Mouse (Mus musculus) embryonic facial prominence, embryonic 14.5 days (tissue): ENCODE results near the gene Lrrn1. TPM values are rescaled to one million over a fixed set of nuclear protein-coding genes. Genes with fewer than 3 reads are reported as not detected.

ENCODE experiments used
- ATAC-seq: fragments of 200-750 bp; cut with Nextera tagmentation; 2 replicates; pipeline ENCODE4 v1.8.0; 2017; ENCODE audit warnings: low read depth, moderate number of reproducible peaks, moderate TSS enrichment
- DNase-seq: peaks from one replicate; pipeline ENCODE4 v3.0.0-alpha.2; 2015; ENCODE audit warnings: low spot score
- H3K27ac ChIP-seq: fragments of 300-500 bp; sonication (generic); replicated peaks from 2 replicates; pipeline ENCODE4 v1.5.1; 2014; ENCODE audit warnings: low read depth, mild to moderate bottlenecking, low read length, moderate library complexity
- H3K27me3 ChIP-seq: fragments of 300-500 bp; sonication (generic); replicated peaks from 2 replicates; pipeline ENCODE4 v1.6.1; 2014; ENCODE audit warnings: low read length; ENCODE audit not compliant: control insufficient read depth, insufficient read depth
- H3K36me3 ChIP-seq: fragments of 300-500 bp; sonication (generic); 2 replicates; pipeline ENCODE4 v1.6.1; 2014; ENCODE audit warnings: low read length, mixed read lengths; ENCODE audit not compliant: control insufficient read depth, insufficient read depth
- H3K4me1 ChIP-seq: fragments of 300-500 bp; sonication (generic); 2 replicates; pipeline ENCODE4 v1.6.1; 2014; ENCODE audit warnings: antibody characterized with exemption, low read length; ENCODE audit not compliant: control insufficient read depth, insufficient read depth
- H3K4me2 ChIP-seq: fragments of 300-500 bp; sonication (generic); 2 replicates; pipeline ENCODE4 v1.6.1; 2014; ENCODE audit warnings: low read depth, mild to moderate bottlenecking, low read length, moderate library complexity, mixed read lengths
- H3K4me3 ChIP-seq: fragments of 300-500 bp; sonication (generic); 2 replicates; pipeline ENCODE4 v1.5.1; 2014; ENCODE audit warnings: low read depth, mild to moderate bottlenecking, low read length
- H3K9ac ChIP-seq: fragments of 300-500 bp; sonication (generic); 2 replicates; pipeline ENCODE4 v1.6.1; 2014; ENCODE audit warnings: low read depth, mild to moderate bottlenecking, low read length, moderate library complexity, mixed read lengths
- H3K9me3 ChIP-seq: fragments of 300-500 bp; sonication (generic); 2 replicates; pipeline ENCODE4 v1.6.1; 2016; ENCODE audit warnings: low read length; ENCODE audit not compliant: control insufficient read depth
- WGBS: fragments of 180-500 bp; shearing (Covaris S2); extraction: QIAGEN DNeasy Blood & Tissue Kit; methylation state at CpG from one replicate; pipeline ENCODE4 v1.1.7; 2014; 5-methylcytosine and 5-hydroxymethylcytosine counted together
- polyA plus RNA-seq: library from polyadenylated mRNA; unstranded; fragments of >200 nt; fragmentation: Nextera tagmentation; extraction: Ambion mirVana; gene quantifications from 2 replicates; pipeline ENCODE4 v1.2.1, GENCODE M21; 2014

Gene Lrrn1
- 71.5 and 77.5 TPM in 2 replicates for polyA plus RNA-seq

GRCm38 (mm10) chr6:107528877-107529864, at the start of gene Lrrn1:
Gene Lrrn1, plus strand, starts transcription at chr6:107529768.
- WGBS: 5% methylated on average over 22 of the region's 43 CpGs
- Histone ChIP-seq H3K9ac (peak within 1 kb of the TSS; percentile 65), H3K36me3 (no peaks in the 10 kb centered on the region), H3K4me2 (peak within 1 kb of the TSS; percentile 92), H3K4me1 (no peaks in the 10 kb centered on the region), H3K27me3 (peaks cover 8% of the 10 kb centered on the region; the same call in 1 of the 2 replicates), H3K27ac (peak within 1 kb of the TSS; percentile 65), H3K4me3 (peak within 1 kb of the TSS; percentile 59), H3K9me3 (no peaks in the 10 kb centered on the region)
- DNase-seq: peak; percentile 93
- ATAC-seq: peak; percentile 94

- Histone ChIP-seq H3K36me3 (no peaks in the 10 kb centered on the region), H3K27ac (no peak overlapping the region)
- peak; percentile 41 for DNase-seq
Measured at GRCm38 (mm10) chr6:107494491-107494890, 35.1 kb upstream of the Lrrn1 start.

GRCm38 (mm10) chr6:107495830-107496229, 33.7 kb upstream of the Lrrn1 start:
- no peaks in the 10 kb centered on the region for H3K27me3 ChIP-seq
- 62% methylated on average over 1 of the region's 1 CpGs for WGBS
- no peak for ATAC-seq

More at GRCm38 (mm10) chr6:107494491-107494890, 35.1 kb upstream of the Lrrn1 start:
- no peaks in the 10 kb centered on the region for H3K4me1 ChIP-seq
- no peak overlapping the region for H3K4me3 ChIP-seq
- ATAC-seq: peak; percentile 71; the same call in 1 of the 2 replicates
- no peaks in the 10 kb centered on the region for H3K27me3 ChIP-seq
- no peak overlapping the region for H3K4me2 ChIP-seq
- no peaks in the 10 kb centered on the region for H3K9me3 ChIP-seq
- WGBS: 37% methylated on average over 1 of the region's 1 CpGs
- H3K9ac ChIP-seq: no peak overlapping the region

GRCm38 (mm10) chr6:107513716-107514115, 15.9 kb upstream of the Lrrn1 start:
- Histone ChIP-seq H3K36me3 (no peaks in the 10 kb centered on the region), H3K9me3 (no peaks in the 10 kb centered on the region), H3K4me2 (no peak overlapping the region), H3K27me3 (no peaks in the 10 kb centered on the region), H3K9ac (no peak overlapping the region), H3K27ac (no peak overlapping the region), H3K4me1 (no peaks in the 10 kb centered on the region), H3K4me3 (no peak overlapping the region)
- 79% methylated on average over 4 of the region's 4 CpGs for WGBS
- DNase-seq: no peak
- no peak for ATAC-seq

More at GRCm38 (mm10) chr6:107495830-107496229, 33.7 kb upstream of the Lrrn1 start:
- Histone ChIP-seq H3K4me2 (no peak overlapping the region), H3K4me3 (no peak overlapping the region), H3K36me3 (no peaks in the 10 kb centered on the region), H3K4me1 (no peaks in the 10 kb centered on the region), H3K27ac (no peak overlapping the region), H3K9ac (no peak overlapping the region), H3K9me3 (no peaks in the 10 kb centered on the region)
- peak; percentile 4 for DNase-seq

GRCm38 (mm10) chr6:107523953-107524352, 5.6 kb upstream of the Lrrn1 start:
- H3K9ac ChIP-seq: no peak overlapping the region
- H3K4me1 ChIP-seq: no peaks in the 10 kb centered on the region
- H3K4me3 ChIP-seq: no peak overlapping the region
- no peaks in the 10 kb centered on the region for H3K27me3 ChIP-seq
- 80% methylated on average over 2 of the region's 2 CpGs for WGBS
- DNase-seq (no peak), ATAC-seq (no peak)
- no peak overlapping the region for H3K4me2 ChIP-seq
- H3K36me3 ChIP-seq: no peaks in the 10 kb centered on the region
- H3K9me3 ChIP-seq: no peaks in the 10 kb centered on the region
- H3K27ac ChIP-seq: no peak overlapping the region

GRCm38 (mm10) chr6:107529911-107530431, 403 bp downstream of the Lrrn1 start:
- Histone ChIP-seq H3K9ac (peak overlapping the region; percentile 65), H3K36me3 (no peaks in the 10 kb centered on the region), H3K27me3 (peaks cover 8% of the 10 kb centered on the region; the same call in 1 of the 2 replicates), H3K27ac (peak overlapping the region; percentile 65), H3K4me3 (peak overlapping the region; percentile 59), H3K9me3 (no peaks in the 10 kb centered on the region), H3K4me2 (peak overlapping the region; percentile 92), H3K4me1 (no peaks in the 10 kb centered on the region)
- peak; percentile 54 for DNase-seq
- WGBS: 1% methylated on average over 30 of the region's 34 CpGs
- peak; percentile 69 for ATAC-seq

GRCm38 (mm10) chr6:107530621-107531285, 1.2 kb downstream of the Lrrn1 start:
- H3K9me3 ChIP-seq: no peaks in the 10 kb centered on the region
- H3K4me2 ChIP-seq: peak overlapping the region; percentile 92
- peak overlapping the region; percentile 65 for H3K9ac ChIP-seq
- no peaks in the 10 kb centered on the region for H3K4me1 ChIP-seq
- DNase-seq (no peak), ATAC-seq (no peak)
- H3K36me3 ChIP-seq: no peaks in the 10 kb centered on the region
- H3K4me3 ChIP-seq: peak overlapping the region; percentile 59
- H3K27ac ChIP-seq: peak overlapping the region; percentile 65; the same call in 1 of the 2 replicates
- WGBS: 2% methylated on average over 14 of the region's 15 CpGs
- H3K27me3 ChIP-seq: peaks cover 8% of the 10 kb centered on the region; the same call in 1 of the 2 replicates

GRCm38 (mm10) chr6:107531526-107532080, 2.0 kb downstream of the Lrrn1 start:
- Histone ChIP-seq H3K9me3 (no peaks in the 10 kb centered on the region), H3K4me2 (peak overlapping the region; percentile 92), H3K4me1 (no peaks in the 10 kb centered on the region), H3K36me3 (no peaks in the 10 kb centered on the region), H3K27ac (no peak overlapping the region), H3K9ac (no peak overlapping the region), H3K27me3 (peaks cover 8% of the 10 kb centered on the region; the same call in 1 of the 2 replicates), H3K4me3 (peak overlapping the region; percentile 59)
- WGBS: 35% methylated on average over 8 of the region's 8 CpGs
- ATAC-seq (no peak), DNase-seq (peak; percentile 17)
